Mouse (Mus musculus): ENCODE measurements around the gene Vps4a.

GRCm38 (mm10) chr8:107052046-107052445 lies 21.0 kb downstream of the Vps4a start:
- no peak for TF ChIP-seq CTCF (IDR thresholded peaks at IDR 0.05; ENCODE audit: extremely low read depth, insufficient read length, insufficient replicate concordance, low read depth, low read length)
- no peak for TF ChIP-seq POLR2A (IDR thresholded peaks at IDR 0.05; ENCODE audit: low read depth, low read length)

All from small intestine, adult 2 months (tissue).